ENCODE assay signal across 28 mouse cellular contexts in the genomic region with DNA sequence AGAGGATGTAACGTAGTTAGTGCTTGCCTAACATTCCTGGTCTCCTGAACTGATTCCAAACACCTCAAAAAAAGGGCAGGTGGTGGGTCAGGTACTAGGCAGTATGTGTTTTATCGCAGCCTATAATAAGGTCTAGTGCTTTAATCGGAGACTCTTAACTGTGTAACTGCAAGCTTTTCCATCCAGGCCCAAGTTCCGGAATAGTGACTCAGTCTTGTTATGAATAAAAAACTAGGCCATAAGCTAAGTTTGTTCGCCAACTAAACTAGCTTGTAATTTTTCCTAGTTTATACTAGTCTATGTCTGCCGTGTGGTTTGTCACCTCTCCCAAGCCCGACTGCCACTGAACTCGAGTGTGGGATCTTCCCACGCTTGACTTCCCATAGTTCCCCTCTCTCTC.
"Had no signal": no experiment of that assay in that cellular context is flagged by ENCODE, and none has a peak within 500 bp of the region (broad histone marks: within the 10 kb centered on the region; RNA-seq: fewer than 3 reads in every experiment).

No protein-coding gene starts in this region.

- DNase-seq: cerebellum, adult 8-10 months; cerebellum, adult 9-10 months; cerebellum, adult 9-11 months; cerebellum, postnatal 10 days; cerebellum, postnatal 14 days; cerebellum, postnatal 25 days; cerebellum, postnatal 36 days; embryo, embryonic 11 days; forebrain, postnatal 0 days; gastrocnemius, adult 2 months; gastrocnemius, postnatal 10 days; gastrocnemius, postnatal 14 days; gastrocnemius, postnatal 25 days; gastrocnemius, postnatal 36 days; heart, adult 18-20 months; heart, adult 2 months had no signal

- H3K4me3 ChIP-seq: embryonic facial prominence, embryonic 10.5 days; embryonic facial prominence, embryonic 12.5 days; embryonic facial prominence, embryonic 13.5 days; embryonic facial prominence, embryonic 15.5 days; erythroblast, embryonic 14.5 days; forebrain, embryonic 10.5 days; forebrain, embryonic 12.5 days; forebrain, embryonic 13.5 days; forebrain, embryonic 15.5 days; gastrocnemius, adult 2 months; heart, adult 2 months; heart, embryonic 10.5 days had no signal

- ATAC-seq: forebrain, embryonic 13.5 days; forebrain, embryonic 14.5 days; forebrain, embryonic 15.5 days; forebrain, embryonic 16.5 days; forebrain, postnatal 0 days had no signal

- H3K9me3 ChIP-seq: embryonic facial prominence, embryonic 10.5 days; embryonic facial prominence, embryonic 12.5 days; embryonic facial prominence, embryonic 13.5 days; embryonic facial prominence, embryonic 15.5 days; forebrain, embryonic 10.5 days; forebrain, embryonic 12.5 days; forebrain, embryonic 13.5 days; forebrain, embryonic 15.5 days; heart, embryonic 10.5 days had no signal

- H3K9ac ChIP-seq: embryonic facial prominence, embryonic 12.5 days; embryonic facial prominence, embryonic 13.5 days; embryonic facial prominence, embryonic 15.5 days; forebrain, embryonic 12.5 days; forebrain, embryonic 13.5 days; forebrain, embryonic 15.5 days; forebrain, postnatal 0 days had no signal

- H3K4me2 ChIP-seq: embryonic facial prominence, embryonic 12.5 days; embryonic facial prominence, embryonic 13.5 days; embryonic facial prominence, embryonic 15.5 days; forebrain, embryonic 12.5 days; forebrain, embryonic 13.5 days; forebrain, embryonic 15.5 days had no signal

- H3K4me1 ChIP-seq: embryonic facial prominence, embryonic 10.5 days; embryonic facial prominence, embryonic 12.5 days; embryonic facial prominence, embryonic 13.5 days; embryonic facial prominence, embryonic 15.5 days; forebrain, embryonic 10.5 days; forebrain, embryonic 12.5 days; forebrain, embryonic 13.5 days; forebrain, embryonic 15.5 days; heart, embryonic 10.5 days had no signal

- H3K27me3 ChIP-seq: embryonic facial prominence, embryonic 12.5 days; embryonic facial prominence, embryonic 13.5 days; embryonic facial prominence, embryonic 15.5 days; forebrain, embryonic 12.5 days; forebrain, embryonic 13.5 days; forebrain, embryonic 15.5 days had no signal

- H3K27ac ChIP-seq: embryonic facial prominence, embryonic 10.5 days; embryonic facial prominence, embryonic 12.5 days; embryonic facial prominence, embryonic 13.5 days; embryonic facial prominence, embryonic 15.5 days; forebrain, embryonic 10.5 days; forebrain, embryonic 12.5 days; forebrain, embryonic 13.5 days; forebrain, embryonic 15.5 days; gastrocnemius, adult 2 months; heart, adult 2 months; heart, embryonic 10.5 days had no signal
